Mouse (Mus musculus) spleen, postnatal 36 days (tissue): Measurements from ENCODE around the gene Usp36.
A peak's percentile ranks its signal among the peaks of the same experiment; 100 is the strongest.
"Not testable (repeated sequence)": the region's sequence is repeated elsewhere in the genome, so short reads cannot be mapped to it uniquely, and the experiment has no call there.

Source experiments
- DNase-seq, 2 experiments: peaks; one replicate each; pipeline ENCODE4 v3.0.0; 2022; ENCODE audit warnings: low spot score in 2 of 2, mixed read lengths in 1 of 2

Usp36 gene

GRCm38 (mm10) chr11:118289999-118290889 lies at the start of gene Usp36:
Gene Usp36 (minus strand): TSS chr11:118290244.
- DNase-seq: peak; percentile 100

DNA sequence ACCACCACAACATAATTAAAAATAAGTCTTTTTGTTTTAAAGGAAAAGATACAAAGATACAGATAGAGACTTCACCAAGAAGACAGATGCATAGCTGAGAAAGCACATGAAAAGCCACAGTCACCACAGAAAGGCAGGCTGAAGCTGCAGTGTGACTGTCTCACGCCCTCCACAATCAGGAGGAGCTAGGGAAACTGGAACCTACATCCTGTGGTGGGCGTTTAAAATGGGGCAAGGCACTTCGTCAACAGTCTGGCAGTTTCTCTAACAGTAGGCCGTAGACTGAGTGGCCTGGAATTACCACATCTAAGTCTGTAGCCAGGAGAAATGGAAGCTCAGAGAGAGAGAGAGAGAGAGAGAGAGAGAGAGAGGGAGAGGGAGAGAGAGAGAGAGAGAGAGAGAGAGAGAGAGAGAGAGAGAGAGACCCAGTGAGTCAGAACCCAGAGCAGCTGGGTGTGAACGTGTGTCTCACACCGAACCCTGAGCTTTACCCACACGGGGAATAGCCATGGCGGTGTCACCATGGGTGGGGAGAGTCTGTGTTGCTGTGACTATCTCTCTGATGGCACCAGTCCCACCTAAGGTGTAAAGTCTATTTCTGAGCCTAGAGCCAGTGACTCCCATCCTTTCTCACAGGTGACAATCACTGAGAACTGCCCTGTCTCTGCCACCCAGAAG lies 47.6 kb upstream of the Usp36 start:
- DNase-seq: peak in 1 of 2 experiments; percentile 25

GRCm38 (mm10) chr11:118333431-118333830 lies 43.4 kb upstream of the Usp36 start:
- no peak for DNase-seq

DNA sequence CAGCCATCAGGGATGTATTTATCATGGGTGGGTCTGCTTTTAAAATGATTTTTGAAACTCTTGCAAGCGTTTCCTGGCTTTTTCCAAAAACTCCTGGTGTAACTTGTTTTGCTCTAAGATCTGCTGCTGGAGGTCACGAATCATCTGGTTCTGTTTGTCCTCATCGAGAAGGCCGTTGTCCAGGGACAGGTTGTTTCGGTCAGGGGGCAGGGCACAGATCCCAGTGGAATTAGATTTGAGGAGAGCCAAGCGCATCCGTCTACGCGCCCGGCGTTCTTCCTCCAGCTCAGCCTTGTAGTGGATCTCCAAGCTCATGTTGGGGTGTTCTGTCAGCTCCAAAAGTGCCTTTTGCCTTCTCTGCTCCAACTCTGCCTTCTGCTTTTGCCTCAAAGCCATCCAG lies 42.3 kb upstream of the Usp36 start:
- no peak for DNase-seq

DNA sequence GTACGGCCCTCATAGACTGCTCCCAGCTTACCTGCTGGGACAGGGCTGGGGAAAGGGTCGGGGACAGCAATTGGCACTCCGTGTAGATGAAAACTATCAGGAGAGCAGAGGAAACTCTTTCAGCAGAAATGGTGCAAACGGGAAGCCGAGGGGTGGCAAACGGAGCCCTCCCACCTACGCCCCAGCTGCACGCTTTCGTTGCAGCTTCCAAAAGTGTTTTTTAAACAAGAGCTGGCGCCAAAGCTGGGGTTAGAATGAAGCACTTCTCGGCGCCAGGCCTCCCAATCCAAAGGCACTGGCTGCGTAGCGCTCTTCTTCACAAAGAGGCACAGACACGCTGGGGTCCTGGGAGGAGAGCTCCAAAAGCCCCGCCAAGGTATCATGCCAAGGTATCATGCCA lies 40.7 kb upstream of the Usp36 start:
- no peak for DNase-seq

GRCm38 (mm10) chr11:118330361-118330760 lies 40.3 kb upstream of the Usp36 start:
- DNase-seq: no peak

DNA sequence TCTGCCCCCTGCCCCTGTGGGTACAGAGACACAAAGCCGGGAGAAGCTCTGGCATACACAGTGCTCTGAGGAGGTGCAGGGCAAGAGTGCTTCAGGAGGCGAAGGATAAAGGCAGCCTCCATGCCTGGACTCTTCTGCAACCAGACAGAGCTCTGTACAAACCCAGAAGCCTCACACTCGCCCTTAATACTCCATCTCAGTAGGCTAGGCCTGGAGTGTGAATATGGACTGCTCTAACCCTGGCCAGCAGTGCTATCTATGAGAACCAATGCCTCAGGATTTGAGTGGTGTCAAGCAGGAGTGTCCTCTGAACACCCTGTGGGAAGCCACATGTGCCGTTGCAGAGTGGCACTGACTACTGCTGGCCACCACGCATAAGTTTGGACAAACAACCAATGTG lies 38.9 kb upstream of the Usp36 start:
- no peak for DNase-seq

GRCm38 (mm10) chr11:118328511-118328910 lies 38.5 kb upstream of the Usp36 start:
- DNase-seq: no peak

DNA sequence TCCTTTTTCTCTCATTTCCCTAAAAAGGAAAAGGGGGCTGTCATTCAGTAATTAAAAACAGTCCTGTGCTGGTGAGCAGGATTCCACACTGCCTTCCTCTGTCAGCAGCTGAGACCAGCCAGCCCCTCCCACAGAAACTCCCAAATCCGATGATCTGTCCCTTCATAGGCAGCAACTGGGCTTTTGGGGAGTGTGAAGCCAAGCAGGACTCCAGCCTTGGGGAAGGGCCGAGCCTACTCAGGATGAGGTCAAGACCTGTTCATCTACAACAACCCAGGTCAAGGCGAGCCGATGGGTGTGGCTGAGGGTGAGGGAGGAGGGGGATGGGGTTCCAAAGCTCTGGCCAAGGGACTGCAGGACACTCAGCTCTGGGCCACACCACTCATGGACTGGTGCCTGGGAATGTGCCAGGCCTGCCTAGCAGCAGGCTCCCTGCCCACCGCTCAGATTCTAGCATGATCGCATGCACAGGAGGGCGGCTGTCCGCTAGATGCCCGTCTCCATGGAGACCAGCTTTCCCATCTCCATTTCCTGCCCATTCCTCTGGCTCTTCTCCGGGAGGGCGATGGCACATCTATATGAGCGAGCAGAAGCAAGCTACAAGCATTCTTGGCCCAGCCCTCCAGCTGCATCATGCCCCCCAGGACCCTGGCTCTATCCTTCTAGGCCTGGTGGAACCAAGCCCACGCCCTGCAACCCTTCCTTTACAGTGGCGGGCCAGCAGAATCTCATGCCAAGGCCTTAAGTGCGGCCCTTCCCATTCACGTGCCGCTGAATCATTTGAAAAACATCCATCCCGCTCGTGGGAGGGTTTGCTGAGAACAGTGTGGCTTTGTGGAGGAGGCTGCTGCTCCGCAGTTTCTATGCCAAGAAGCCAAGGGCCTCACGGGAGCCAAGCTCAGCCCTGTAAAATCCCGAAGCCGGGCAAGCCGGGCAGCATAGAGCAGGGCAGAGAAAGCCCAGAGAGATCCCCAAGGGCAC lies 37.2 kb upstream of the Usp36 start:
- DNase-seq: peak in 1 of 2 experiments; percentile 14

DNA sequence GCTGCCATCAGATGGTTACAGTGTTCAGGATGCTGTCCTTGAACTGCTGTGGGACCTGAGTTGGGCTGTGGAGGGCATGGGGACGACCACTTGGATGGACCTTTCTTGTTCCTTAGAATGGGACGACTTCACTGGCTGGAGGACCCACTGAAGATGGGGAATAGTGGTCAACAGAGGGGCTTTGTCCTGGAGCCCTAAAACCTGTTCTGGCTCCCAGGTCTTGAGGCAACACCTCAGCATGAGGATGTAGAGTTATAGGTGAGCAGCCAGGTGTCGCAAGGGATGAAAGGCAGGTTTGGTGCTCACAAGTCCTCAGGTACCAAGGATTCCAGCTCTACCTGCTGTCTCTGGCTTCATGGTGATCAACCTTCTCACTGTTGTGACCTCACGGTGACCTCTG lies 36.4 kb upstream of the Usp36 start:
- DNase-seq: no peak

GRCm38 (mm10) chr11:118324541-118324940 lies 34.5 kb upstream of the Usp36 start:
- DNase-seq: no peak

GRCm38 (mm10) chr11:118323974-118324373 lies 33.9 kb upstream of the Usp36 start:
- DNase-seq: no peak

DNA sequence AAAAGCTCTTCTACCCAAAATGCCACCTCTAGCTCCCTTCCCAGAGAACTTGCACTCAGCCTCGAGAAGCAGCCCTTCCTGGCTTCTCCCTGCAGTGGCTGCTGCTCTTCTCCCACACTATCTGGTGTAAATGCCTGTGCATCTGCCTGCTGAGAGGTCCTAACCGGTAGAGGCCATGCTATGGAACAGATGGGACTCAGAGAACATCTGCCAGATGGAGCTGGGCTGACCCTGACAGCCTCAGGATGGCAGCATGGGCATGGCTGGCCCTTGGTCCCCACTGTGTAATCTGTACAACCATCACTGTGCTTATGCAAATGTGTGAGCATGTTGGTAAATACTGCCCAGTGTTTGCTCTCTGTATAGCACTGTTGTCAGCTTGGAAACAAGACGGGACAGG lies 32.6 kb upstream of the Usp36 start:
- no peak for DNase-seq

DNA sequence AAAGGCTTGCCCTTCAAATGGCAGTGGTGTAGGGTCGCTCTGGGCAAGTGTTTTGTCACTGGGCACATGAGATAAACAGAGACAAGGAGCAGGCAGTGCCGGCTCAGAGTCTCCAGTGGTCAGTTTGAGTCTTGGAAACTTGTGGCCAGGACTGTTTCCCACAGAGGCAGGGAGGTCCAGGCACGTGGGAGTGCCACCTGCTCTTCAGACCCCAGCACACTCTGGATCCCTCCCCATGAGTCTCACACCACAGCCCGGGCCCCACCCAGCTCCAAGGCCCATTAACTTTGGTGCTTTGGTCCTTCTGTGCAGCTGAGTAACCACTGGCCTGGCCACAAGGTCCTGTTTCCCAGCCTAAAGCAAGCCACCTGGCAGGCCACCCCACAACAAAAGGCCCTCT lies 31.9 kb upstream of the Usp36 start:
- DNase-seq: no peak

DNA sequence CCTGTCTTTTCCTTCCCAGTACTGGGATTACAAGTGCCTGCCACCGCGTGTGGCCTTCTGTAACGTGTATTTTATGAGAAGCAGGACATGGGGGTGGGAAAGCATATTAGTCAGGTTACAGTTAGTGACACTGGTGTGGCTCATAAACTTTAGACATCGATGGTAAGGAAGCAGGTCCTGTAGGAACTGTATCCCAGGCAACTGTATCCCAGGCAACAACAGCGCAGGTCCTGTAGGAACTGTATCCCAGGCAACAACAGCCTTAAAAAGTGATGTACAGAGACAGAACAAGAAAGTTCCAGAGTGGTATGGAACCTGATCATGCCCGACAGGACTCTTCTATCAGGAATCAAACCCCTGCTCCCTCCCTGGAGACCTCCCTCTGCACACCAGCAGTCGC lies 31.5 kb upstream of the Usp36 start:
- no peak for DNase-seq

DNA sequence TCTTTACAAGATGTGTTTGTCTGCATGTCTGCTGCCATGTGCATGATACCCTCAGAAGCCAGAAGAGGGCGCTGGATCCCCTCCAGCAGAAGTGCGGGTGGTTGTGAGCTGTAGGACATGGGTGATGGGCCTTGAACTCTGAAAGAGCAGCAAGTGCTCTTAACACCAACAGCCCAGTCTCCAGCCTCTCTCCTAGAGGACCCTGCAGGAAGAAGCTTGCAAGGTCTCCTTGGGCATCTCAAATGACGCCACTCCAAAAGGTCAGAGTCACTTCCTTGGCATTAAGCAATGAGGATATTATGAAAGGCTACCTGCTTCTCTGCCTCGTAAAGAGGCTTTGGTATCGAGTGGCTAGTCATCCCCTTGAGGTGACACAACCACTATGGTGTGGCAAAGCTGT lies 28.6 kb upstream of the Usp36 start:
- peak; percentile 39 to 52 for DNase-seq

- peak in 1 of 2 experiments; percentile 21 for DNase-seq
These were observed 27.1 kb upstream of the Usp36 start for GRCm38 (mm10) chr11:118317129-118317528.

DNA sequence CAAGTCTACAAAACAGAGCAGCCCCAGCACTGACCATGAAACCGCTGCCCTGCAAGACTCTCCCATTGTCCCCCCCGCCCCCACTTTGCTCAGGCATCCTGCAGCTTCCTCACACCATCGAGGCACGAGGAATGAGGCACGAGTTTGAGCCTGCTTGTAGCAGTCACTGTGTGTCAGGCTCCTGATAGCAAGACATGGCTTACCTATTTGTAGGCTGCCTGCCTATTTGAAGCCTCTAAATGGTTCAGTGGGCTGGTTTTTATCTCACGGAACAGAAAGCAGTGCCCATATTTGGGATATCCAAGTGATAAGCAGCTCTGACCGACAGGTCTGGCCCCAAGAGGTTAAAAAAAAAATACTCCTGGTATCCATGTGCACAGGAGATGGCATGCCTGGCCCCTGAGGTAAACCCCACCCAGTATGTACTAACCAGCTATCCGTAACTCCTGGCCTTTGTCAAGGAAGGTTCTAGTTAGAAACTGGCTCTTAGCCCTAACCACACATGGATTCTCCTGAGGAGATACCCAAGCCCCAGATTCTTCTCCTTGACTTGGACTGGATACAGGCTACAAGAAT lies 26.3 kb upstream of the Usp36 start:
- DNase-seq: no peak

DNA sequence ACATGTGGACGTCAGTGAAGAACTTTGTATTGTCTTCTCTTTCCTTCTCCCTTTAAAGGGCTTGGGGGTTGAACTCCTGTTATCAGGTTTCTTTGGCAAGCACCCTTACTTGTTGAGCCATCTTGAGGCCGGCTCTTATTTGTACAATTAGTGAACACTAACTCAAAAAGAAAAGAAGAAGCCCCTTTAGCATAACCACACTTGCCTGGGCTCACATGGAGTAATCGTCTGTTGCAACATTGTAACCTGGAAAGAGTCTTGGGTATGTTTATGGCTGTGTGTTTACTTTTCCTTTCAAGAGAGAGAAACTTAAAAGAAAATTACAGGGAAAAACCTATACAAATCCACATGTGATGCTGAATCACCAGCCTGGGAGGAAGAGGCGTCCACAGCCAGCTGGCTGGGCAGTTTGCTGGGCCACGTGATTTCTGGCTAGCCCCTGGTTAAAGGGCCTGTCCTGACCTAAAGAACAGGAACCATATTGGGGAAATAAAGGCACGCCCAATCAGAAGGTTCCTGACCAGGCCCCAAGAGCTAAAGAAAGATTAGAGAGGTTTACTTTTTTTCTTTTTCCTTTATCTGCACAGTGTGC lies 22.2 kb upstream of the Usp36 start:
- no peak for DNase-seq

DNA sequence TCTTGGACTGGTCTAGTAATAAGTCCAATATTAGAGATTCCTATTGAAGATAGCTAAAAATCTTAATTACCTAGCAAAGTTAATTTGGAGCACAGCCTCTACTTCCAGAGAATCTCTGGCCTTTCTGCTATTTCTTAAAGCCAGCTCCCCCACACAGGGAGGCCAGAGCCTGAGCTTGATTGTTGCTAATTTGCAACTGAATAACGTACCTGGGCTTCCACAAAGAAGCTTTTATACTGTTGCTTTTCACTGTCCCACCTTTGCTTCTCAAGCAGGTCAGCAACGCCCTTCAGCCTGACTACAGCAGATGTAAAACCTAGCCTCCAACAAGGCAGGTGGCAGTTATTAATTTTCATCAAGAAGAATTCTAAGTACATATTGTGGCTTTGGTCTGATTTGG lies 17.9 kb upstream of the Usp36 start:
- not testable (repeated sequence) for DNase-seq

DNA sequence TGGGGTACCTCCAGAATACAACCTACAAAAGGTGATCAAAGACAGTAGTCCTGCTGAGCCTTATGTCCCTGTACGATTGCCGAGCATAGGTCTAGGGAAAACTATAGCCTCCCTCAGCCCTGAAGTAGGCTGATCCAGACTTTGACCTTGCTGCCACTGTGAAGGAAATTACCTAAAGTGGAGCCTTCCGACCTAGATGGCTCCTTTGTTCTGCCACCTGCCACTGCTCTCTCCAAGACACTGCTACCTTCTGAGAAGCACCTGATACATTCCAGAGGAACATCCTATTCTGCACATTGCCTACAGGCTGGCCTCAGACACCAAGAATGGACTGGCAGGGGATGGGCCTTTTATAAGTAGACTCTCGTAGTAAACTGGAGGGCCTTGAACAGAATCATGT lies 13.9 kb upstream of the Usp36 start:
- not testable (repeated sequence) for DNase-seq
